Mouse (Mus musculus) forelimb bud, embryonic 11.5 days (tissue): ENCODE measurements around the gene Abhd5.

Source experiments
- DNase-seq: peaks from one replicate; pipeline ENCODE4 v3.0.0-alpha.2; 2012; ENCODE audit warnings: low read depth, low spot score

Abhd5 gene

DNA sequence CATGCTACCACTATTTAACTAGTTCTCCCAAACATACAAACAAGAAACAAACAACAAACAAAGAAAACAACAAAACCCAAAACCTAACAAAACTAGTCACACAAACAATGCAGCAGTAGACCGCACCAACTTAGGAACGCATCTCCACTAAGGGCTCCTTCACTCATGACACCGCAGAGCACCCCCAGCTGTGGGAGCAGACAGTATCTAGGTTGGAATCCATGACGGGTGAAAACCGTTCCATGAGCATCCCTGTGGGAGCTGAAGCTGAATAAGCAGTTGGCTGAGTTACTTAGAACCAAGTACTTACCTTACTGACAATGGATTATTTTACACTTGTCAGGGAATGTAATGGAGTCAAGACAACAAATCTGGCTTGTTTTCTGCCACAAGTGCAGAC lies 5.3 kb upstream of the Abhd5 start:
- no peak for DNase-seq

DNA sequence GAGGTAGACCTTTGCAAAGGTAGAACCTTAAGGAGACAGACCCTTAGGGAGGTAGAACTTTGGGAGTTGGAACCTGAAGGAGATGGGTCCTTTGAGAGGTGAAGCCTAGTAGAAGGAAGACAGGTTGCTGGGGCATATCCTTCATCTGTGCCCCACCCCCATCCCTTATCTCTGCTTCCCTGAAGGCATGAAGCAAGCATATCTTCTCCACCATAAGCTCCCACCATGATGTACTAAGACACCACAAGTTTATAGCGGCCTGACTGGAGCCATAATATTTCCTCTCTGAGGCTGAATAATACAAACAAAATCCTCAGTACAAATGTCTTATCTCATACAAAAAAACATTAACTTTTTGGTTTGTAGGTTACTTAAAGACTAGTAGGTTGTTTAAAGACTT lies 3.5 kb upstream of the Abhd5 start:
- no peak for DNase-seq

DNA sequence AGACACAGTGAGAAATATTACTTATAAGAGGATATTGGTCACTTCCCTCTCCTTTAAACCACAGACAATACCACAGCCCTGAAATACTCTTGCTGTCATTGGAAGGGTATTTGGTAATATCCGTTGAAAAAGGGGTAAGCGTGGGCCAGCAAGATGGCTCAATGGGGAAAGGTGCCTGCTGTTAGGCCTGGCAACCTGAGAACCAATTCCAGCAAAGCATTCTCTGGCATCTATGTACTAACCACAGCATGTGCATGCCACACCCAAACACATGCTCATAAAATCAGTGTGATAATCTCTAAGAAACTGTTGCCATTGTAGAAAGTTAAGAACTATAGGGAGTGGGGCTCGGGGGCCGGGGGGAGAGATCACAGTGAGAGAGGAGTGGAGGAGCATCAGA lies 2.1 kb upstream of the Abhd5 start:
- DNase-seq, result no peak

DNA sequence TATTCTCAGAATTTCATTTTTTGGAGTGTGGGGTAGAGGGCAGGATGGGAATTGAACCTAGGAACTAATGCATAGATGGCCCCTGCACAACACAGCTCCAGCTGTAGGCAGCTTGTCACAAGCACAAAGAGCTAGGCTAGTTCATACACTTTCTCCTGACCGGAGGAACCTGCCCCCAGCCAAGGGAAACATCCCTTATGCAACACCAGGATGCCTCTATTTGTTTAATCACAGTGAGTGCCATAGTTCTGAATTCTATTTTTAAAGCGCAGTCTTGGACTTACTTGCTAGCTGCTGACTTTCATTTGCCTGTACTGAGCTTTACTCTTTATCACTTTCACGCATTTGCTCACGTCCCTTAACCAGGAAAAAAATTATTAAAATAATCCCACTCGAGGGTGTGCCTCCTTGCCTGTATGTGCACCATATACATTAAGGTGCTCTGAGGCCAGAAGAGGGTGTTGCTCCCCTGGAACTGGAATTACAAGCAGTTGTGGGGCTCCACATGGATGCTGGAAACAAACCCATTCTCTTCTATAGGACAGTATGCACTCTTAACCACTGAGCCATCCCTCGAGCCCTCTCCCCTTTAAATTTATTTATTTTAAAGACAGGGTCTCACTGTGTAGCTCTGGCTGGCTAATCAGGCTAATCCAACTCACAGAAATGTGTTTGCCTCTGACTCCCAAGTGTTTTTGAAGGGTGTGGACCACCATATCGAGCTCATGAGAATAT lies 845 bp upstream of the Abhd5 start:
- DNase-seq, result no peak

DNA sequence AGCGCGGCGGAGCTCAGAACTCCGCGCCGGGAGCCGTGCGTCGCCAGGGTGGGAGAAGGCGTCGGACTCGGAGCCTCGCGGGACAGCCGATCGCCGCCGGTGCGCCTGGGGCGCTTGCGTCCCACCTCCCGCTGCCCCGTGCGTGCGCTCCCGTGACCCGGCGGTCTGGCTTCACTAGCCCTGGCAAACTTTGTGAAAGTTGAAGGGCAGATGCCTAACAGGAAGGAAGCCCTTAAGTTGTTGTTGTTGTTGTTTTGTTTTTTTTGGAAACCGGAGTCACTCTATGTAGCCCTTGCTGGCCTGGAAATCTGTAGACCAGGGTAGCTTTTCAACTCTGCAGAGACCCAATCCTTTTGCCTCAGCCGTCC lies 601 bp downstream of the Abhd5 start:
- peak; percentile 13 for DNase-seq

DNA sequence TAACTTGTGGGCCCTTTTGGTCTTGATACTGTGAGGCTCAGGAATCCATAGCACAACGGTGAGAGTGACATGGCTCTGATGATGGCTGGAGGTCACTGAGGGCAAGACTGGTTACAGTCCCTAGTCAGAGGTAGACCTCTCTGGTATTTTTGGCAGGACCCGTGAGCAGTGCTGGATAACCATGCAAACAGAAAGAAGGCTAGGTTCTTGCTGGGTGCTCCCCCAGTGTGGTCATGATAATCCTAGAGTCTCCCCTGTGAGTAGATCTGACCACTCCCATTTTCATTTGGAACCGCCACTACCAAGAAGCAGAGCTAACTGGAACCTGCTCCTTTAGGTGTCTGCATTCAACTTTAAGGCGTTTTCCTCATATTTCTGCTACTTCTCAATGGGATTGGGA lies 1.5 kb downstream of the Abhd5 start:
- no peak for DNase-seq

DNA sequence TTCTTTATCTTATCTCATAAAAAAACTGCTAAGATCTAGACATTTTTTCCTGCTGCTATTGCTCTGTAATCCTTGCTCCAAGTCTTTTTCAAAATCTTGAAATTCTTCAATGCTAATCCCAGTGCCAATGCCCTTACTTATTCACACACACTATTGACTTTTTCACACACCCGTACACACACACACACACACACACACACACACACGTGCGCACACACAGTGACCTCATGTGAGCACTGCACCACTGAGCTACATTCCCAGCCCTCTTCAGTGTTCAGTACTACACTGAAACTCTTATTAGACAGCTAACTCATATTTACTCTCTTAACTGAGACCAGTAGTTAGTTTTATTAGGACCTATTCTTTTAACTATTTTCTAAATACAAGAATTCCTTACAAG lies 2.8 kb downstream of the Abhd5 start:
- no peak for DNase-seq

DNA sequence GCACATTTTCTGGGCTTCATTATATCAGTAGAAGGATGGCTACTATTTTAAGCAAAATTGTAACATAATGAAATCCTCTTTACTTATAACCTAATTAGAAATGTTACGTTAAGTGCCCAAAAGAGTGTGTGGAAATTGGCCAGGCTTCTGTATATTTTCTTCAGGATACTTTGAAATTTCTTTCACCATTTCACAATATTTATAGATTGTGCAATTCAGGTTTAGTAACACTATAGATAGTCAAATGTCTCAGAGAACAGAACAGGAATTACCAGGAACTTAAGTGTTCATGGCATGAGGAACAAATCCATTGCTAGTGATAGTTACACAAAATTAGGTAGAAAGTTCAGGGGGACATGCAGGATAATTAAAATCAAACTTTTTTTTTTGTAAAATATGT lies 5.7 kb downstream of the Abhd5 start:
- no peak for DNase-seq

DNA sequence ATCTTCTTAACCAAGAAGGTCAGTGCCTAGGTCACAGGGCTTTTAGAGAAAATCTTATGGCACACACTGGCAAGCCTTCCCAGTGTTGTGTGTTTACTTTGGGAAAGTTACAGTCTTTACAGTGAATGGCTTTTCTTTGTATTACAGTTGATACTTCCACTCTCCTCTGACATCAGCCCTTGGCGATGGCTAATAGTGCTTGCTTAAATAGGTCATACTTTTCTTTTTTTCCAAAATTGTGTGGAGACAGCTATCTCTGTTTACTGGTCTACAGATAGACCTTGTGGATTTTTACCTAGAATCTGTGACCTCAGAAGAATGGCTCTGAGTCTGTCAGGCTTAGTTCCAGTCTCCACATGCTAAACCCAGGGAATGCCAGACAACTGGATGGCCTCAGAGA lies 6.2 kb downstream of the Abhd5 start:
- DNase-seq, result no peak

DNA sequence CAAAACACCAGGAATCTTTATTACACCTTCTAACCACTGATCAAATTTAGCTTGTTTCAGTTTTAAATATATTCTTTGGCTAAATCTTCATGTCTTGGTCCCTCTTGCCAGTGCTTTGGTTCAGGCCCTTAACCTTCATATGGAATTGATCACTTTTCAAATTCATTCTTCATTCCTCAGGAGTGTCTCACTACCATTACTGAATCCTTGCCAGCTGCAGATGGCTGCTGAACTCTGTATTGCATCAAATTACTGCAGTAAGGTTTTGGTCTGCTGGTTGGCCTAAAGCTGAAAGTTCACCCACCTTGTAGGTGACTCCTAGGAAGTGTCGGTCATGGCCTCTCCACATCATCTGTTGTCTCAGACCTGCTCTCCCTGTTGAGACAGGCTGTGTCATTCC lies 12.8 kb downstream of the Abhd5 start:
- DNase-seq, result no peak

DNA sequence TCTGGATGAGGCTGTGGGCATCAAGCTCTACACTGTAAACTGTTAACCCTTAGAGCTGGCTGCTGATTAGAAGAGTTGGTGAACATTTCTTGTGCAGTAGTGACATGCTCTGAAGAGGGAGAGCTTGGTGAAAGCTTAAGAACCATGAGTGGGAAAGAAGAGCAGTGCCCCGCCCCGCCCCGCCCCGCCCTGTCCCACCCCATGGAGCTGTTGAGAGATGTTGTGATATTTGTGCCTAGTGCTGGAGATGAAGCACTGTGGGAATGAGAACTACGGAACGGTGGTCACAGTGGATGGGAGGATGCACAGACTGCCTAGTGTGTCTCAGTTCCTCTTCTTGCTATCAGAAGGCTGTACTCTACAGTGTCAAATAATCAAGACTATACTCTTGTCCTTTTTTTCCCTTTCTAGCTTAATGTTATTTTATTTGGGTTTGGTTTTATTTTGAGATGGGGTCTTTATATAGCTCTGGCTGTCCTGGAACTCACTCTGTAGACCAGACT lies 18.9 kb downstream of the Abhd5 start:
- no peak for DNase-seq

DNA sequence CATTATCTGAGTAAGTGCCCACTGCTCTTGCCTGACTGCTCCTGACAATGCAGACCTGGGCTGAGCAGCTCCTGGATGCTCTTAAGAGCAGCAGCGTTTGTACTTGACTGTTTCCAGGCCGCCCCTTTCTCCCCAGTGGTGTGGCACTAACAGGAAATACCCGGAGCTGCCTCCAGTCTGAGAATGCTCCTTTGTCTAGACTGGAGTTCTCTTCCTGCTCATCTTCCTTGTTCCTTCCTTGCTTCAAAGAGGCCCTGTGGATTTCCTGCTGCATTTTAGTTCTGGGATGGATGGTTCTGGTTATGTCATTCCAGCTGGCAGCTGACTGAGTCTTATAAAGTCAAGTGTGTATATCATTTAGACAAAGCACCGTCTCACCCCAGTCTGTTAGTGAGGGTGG lies 21.1 kb downstream of the Abhd5 start:
- DNase-seq, result no peak

DNA sequence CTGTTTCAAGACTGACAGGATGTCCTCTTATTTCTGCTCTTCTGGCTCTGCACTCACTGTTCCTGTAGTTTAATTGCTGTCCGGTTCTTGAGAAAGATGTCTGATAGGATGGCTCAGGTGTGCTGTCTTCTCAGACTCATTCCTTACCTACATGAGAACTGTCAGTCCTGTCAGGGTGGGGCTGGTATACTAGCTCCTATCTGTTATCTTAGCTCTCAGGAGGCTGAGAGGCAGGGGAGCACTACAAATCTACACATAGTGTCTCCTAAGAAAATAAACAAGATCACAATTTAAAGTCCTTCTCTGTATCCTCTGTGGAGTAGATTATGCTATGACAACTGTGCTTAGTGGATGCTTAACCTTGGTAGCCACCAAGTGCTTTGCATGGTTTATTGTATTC lies 21.6 kb downstream of the Abhd5 start:
- DNase-seq, result no peak

DNA sequence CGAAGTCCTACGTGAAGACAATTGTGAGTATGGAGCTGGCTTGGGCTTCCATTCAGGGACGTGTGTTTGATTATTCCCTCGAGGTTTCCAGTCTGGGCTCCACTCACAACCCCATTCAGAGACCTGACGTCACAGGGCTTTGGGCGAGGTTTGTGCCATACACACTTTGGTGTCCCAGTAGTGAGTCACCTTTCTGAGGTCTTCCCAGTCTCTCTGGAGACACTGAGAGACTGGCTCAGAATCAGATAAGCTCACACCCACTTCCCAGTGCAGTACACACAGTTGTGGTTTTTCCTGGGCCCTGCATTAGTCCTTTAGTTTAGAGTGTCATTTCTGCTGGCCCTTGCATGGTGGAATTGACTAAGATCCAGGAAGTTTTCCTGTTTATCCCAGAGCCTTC lies 27.6 kb downstream of the Abhd5 start:
- DNase-seq, result no peak

DNA sequence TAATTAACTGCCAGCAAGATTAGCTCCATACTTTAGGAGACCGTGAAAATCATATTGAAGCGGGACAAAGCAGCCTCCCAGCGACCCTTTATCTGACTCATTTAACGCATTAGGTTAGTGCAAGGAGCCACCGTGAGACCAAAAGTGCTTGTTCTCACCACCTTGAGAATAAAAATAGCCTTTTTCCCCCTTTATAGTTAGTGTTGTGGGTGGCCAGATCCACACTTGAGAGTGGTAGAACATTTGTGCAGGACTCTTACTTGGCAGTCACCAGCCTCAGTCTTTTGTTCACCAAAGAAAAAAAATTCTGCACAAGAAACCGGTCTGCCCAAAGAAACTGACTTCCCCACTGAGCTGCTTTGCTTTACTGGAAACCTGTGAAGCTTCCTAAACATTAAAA lies 29.6 kb downstream of the Abhd5 start:
- DNase-seq, result no peak

DNA sequence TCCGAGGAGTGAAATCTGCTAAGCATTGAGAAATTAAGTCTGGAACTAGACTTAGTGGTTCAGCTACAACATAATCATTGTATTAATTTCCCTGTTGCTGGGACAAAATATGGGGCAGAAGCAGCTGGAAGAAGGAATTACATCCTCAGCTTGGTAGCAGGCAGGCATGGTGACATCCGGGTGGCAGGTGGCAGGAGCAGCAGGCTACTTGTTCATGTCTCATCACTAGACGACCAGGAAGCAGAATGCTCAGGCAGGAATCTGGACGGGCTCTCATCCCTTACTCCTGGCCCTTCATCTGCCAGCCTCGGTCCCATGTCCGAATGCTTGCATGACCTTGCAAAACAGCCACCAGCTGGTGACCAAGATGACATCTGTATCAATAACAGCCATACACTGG lies 30.6 kb downstream of the Abhd5 start:
- DNase-seq, result no peak

DNA sequence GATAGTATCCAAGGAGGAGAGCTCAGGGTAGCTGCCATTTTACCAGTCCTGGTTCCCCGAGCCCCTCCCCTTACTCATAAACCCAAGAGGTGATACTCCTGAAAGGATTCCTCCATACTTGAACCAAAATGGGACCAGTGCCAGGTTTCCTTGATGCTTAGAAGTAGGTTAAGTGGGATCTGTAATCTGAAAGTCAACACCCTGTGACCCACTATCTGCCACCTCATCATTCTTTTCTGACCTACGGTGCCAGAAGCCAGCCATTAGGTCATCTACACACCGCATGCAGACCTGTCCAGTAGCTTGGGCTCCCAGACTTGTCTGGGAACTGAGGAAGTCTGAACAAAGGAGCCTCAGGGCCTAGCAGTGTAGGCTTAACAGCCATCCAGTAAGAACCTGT lies 34.6 kb downstream of the Abhd5 start:
- no peak for DNase-seq

DNA sequence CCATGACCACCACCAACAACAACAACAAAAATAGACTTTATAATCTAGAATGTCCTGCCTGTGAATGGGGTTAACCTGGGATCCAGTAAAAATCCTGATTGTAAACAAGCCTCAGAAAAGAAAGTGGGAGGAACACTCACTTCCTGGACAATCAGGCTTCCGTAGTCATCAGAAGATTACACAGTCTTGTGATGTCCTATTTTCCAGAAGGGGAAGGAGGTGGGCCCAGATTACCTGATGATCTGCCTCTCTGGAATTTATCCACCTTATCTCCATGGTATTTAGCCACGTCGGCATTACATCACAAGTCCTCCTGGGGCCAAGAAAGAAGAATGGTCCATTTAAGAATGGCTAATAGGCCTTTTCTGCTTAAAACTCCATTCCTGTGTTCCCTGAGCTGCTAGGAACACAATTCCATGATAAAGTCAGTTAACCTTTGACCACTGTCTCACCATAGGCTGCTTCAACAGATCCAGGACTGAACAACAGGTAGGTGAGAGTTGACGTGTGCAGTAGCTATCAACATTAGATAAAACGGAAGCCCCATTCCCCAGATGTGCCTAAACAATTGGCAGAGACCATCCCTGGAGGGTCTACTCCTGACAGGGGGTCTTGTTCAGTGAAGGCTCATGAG lies 38.0 kb downstream of the Abhd5 start:
- DNase-seq, result no peak

DNA sequence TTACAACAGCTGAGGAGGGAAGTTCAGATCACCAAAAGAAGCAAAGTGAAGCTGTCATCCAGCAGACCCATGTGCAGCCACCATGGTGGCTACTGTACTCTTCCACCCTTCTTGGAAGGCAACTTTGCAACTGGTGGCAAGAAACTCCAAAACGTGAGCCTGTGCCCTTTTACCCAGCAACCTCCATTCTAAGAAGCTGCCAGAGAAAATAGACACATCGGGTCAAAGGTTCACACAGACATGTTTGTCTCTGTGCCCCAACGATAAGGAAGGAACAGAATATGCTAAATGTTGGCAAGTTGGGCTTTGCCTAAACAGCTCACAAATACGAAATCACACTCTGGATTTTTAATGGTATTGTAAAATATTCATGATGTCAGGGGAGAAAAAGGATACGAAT lies 44.4 kb downstream of the Abhd5 start:
- DNase-seq, result no peak

DNA sequence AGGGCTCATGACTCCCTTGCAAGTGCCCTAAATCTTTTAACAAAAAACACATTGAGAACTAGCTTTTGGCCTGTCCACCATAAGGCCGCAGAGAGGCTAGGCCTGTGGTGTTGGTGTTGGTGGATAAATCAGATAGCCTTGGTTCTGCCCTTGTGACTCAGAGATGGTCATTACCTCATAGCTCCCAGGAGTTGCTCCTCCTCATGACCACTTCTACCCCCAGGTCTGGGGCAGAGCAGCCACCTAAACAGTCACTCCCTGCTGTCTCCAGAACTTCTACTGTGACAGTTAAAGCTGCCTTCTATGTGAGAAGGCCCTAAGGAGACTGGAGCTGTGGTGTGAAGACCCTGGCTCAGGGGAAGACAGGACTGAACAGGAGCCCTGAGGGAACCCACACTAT lies 45.7 kb downstream of the Abhd5 start:
- no peak for DNase-seq

DNA sequence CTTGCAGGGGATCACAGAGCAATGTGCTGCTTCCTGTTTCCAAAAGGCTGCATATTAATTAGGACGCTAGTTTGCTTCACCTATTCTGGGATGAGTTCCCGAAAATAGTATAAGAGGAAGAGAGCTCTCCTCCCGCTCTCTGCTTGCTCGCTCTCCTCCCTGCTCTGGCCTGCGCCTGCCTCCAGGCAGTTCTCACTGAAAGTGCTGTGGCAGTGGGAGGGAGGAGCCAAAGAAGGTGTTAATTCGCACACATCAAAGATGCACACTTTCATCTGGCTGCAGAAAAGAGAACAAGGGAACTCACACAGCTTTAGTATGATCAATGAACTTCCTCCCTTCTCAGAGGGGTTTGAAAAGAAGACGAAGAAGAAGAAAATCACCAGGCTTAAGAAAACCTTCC lies 47.3 kb downstream of the Abhd5 start:
- no peak for DNase-seq

DNA sequence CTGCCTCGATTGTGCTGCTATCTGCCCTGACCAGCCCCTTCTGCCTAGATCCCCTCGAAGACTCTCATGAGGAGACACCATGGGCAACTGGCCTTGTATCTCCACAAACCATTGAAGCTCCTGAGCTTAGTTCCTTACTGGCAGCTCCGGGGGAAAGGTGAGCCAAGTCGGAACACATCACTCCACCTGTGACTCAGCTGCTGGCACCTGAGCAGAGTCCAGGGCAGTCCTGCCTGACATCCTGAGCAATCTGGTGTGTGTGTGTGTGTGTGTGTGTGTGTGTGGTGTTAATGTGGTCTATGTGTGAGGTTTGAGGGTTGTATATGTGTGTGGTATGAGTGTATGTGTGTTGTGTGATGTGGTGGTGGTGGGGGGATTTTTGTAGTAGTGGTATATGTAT lies 49.8 kb downstream of the Abhd5 start:
- no peak for DNase-seq

DNA sequence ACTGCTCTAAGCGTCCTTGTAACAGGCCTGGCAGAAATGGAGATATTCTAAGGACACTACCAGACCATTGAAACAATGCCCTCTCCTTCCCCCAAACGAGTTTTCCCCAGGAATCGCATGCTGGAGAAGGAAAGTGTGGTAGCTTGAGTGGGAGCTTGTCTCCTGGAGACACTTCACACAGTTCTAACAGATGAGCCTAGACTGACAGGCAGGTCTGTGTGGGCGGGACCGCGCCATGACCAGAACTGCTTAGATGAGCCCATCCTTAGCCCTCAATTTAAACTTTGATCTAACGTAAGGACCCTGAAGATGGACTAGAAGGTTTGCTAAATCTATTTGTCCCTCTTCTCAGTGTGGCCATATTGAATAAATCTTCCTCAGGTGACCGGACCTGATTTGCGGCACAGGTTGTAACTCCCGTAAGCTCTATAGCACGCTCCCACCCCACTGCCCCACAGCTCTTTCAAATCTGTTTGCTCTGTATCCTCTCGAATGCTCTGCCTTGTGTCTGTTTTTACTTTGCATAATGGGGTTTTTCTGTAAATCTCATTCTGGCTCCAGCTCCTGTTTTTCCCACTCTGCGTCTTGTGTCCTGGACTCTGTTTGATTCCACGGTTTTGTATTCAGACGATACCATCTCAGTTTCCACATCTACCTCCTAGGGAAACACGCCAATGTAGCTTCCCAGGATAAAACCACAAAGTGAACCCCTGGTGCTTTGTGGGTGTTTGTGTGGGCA lies 59.2 kb downstream of the Abhd5 start:
- no peak for DNase-seq
